Mouse (Mus musculus) midbrain, embryonic 10.5 days (tissue): ENCODE measurements around the gene Armh2. TPM values are rescaled to one million over a fixed set of nuclear protein-coding genes. Genes with fewer than 3 reads are reported as not detected.

Source experiments
- DNase-seq: peaks from one replicate; pipeline ENCODE4 v3.0.0-alpha.2; 2017; ENCODE audit warnings: low spot score
- H3K27ac ChIP-seq: fragments of 300-500 bp; sonication (generic); replicated peaks from 2 replicates; pipeline ENCODE4 v1.5.1; 2016; ENCODE audit warnings: mild to moderate bottlenecking
- H3K27me3 ChIP-seq: fragments of 300-500 bp; sonication (generic); 2 replicates; pipeline ENCODE4 v1.6.1; 2016; ENCODE audit warnings: low read depth, mild to moderate bottlenecking; ENCODE audit not compliant: poor library complexity, severe bottlenecking
- H3K36me3 ChIP-seq: fragments of 300-500 bp; sonication (generic); 2 replicates; pipeline ENCODE4 v1.6.1; 2016; ENCODE audit warnings: mild to moderate bottlenecking, moderate library complexity
- H3K4me1 ChIP-seq: fragments of 300-500 bp; sonication (generic); 2 replicates; pipeline ENCODE4 v1.6.1; 2016
- H3K4me3 ChIP-seq: fragments of 300-500 bp; sonication (generic); 2 replicates; pipeline ENCODE4 v1.5.1; 2016; ENCODE audit warnings: mild to moderate bottlenecking, moderate library complexity
- H3K9me3 ChIP-seq: fragments of 300-500 bp; sonication (generic); replicated peaks from 2 replicates; pipeline ENCODE4 v1.6.1; 2016; ENCODE audit warnings: mild to moderate bottlenecking
- WGBS: fragments of 180-500 bp; shearing (Covaris S2); methylation state at CpG from one replicate; pipeline ENCODE4 v1.1.7; 2016; 5-methylcytosine and 5-hydroxymethylcytosine counted together
- polyA plus RNA-seq: library from polyadenylated mRNA; unstranded; fragments of >200 nt; fragmentation: Nextera tagmentation; extraction: Ambion mirVana; gene quantifications from 2 replicates; pipeline ENCODE4 v1.2.1, GENCODE M21; 2016

The Armh2 gene
- polyA plus RNA-seq, 1 experiment from 2014 or later = not detected

GRCm38 (mm10) chr13:24723699-24724394, 17.2 kb upstream of the Armh2 start:
- H3K27ac ChIP-seq = no peak overlapping the region
- no peak for DNase-seq
- H3K36me3 ChIP-seq = no peaks in the 10 kb centered on the region
- WGBS = 65% methylated on average over 8 of the region's 8 CpGs
- no peaks in the 10 kb centered on the region; the same call in 1 of the 2 replicates for H3K9me3 ChIP-seq
- no peak overlapping the region for H3K4me3 ChIP-seq
- H3K4me1 ChIP-seq = peaks cover 19% of the 10 kb centered on the region
- peaks cover 3% of the 10 kb centered on the region; the same call in 1 of the 2 replicates for H3K27me3 ChIP-seq

GRCm38 (mm10) chr13:24724395-24724759, 16.7 kb upstream of the Armh2 start:
- Histone ChIP-seq H3K36me3 (no peaks in the 10 kb centered on the region), H3K27me3 (peaks cover 3% of the 10 kb centered on the region; the same call in 1 of the 2 replicates), H3K27ac (no peak overlapping the region), H3K4me3 (no peak overlapping the region), H3K9me3 (no peaks in the 10 kb centered on the region; the same call in 1 of the 2 replicates), H3K4me1 (peaks cover 19% of the 10 kb centered on the region)
- no peak for DNase-seq
- 61% methylated on average over 4 of the region's 4 CpGs for WGBS

GRCm38 (mm10) chr13:24729128-24729527, 11.9 kb upstream of the Armh2 start:
- DNase-seq = no peak
- Histone ChIP-seq H3K4me1 (peaks cover 16% of the 10 kb centered on the region), H3K36me3 (no peaks in the 10 kb centered on the region), H3K9me3 (no peaks in the 10 kb centered on the region; the same call in 1 of the 2 replicates), H3K27ac (no peak overlapping the region), H3K27me3 (peaks cover 3% of the 10 kb centered on the region; the same call in 1 of the 2 replicates), H3K4me3 (no peak overlapping the region)
- 89% methylated on average over 5 of the region's 5 CpGs for WGBS

GRCm38 (mm10) chr13:24734502-24734901, 6.5 kb upstream of the Armh2 start:
- DNase-seq = no peak
- WGBS = 90% methylated on average over 5 of the region's 5 CpGs
- Histone ChIP-seq H3K27ac (no peak overlapping the region), H3K4me1 (no peaks in the 10 kb centered on the region), H3K27me3 (no peaks in the 10 kb centered on the region), H3K36me3 (no peaks in the 10 kb centered on the region), H3K4me3 (no peak overlapping the region), H3K9me3 (no peaks in the 10 kb centered on the region)

GRCm38 (mm10) chr13:24735608-24736131, 5.4 kb upstream of the Armh2 start:
- Histone ChIP-seq H3K36me3 (no peaks in the 10 kb centered on the region), H3K27me3 (no peaks in the 10 kb centered on the region), H3K4me3 (no peak overlapping the region), H3K4me1 (no peaks in the 10 kb centered on the region), H3K9me3 (no peaks in the 10 kb centered on the region), H3K27ac (no peak overlapping the region)
- 92% methylated on average over 6 of the region's 6 CpGs for WGBS
- DNase-seq = no peak

GRCm38 (mm10) chr13:24747823-24748222, 6.8 kb downstream of the Armh2 start:
- Histone ChIP-seq H3K4me1 (no peaks in the 10 kb centered on the region), H3K36me3 (peaks cover 48% of the 10 kb centered on the region), H3K9me3 (no peaks in the 10 kb centered on the region), H3K27me3 (no peaks in the 10 kb centered on the region), H3K27ac (no peak overlapping the region), H3K4me3 (no peak overlapping the region)
- WGBS = 89% methylated on average over 3 of the region's 3 CpGs
- DNase-seq = no peak

GRCm38 (mm10) chr13:24750807-24751206, 9.8 kb downstream of the Armh2 start:
- Histone ChIP-seq H3K36me3 (peaks cover 75% of the 10 kb centered on the region), H3K27me3 (no peaks in the 10 kb centered on the region), H3K9me3 (no peaks in the 10 kb centered on the region), H3K4me3 (no peak overlapping the region), H3K4me1 (no peaks in the 10 kb centered on the region), H3K27ac (no peak overlapping the region)
- WGBS = 94% methylated on average over 8 of the region's 8 CpGs
- DNase-seq = no peak

GRCm38 (mm10) chr13:24751396-24751795, 10.4 kb downstream of the Armh2 start:
- Histone ChIP-seq H3K9me3 (no peaks in the 10 kb centered on the region), H3K4me1 (no peaks in the 10 kb centered on the region), H3K27me3 (no peaks in the 10 kb centered on the region), H3K27ac (no peak overlapping the region), H3K36me3 (peaks cover 81% of the 10 kb centered on the region), H3K4me3 (no peak overlapping the region)
- WGBS = 93% methylated on average over 8 of the region's 8 CpGs
- DNase-seq = no peak

- WGBS = 93% methylated on average over 3 of the region's 3 CpGs
- Histone ChIP-seq H3K9me3 (no peaks in the 10 kb centered on the region), H3K4me1 (peaks cover 14% of the 10 kb centered on the region), H3K4me3 (no peak overlapping the region), H3K36me3 (peaks cover 83% of the 10 kb centered on the region), H3K27me3 (no peaks in the 10 kb centered on the region), H3K27ac (no peak overlapping the region)
- DNase-seq = no peak
Observed at GRCm38 (mm10) chr13:24756756-24757155, 15.7 kb downstream of the Armh2 start.

GRCm38 (mm10) chr13:24757820-24758564, 17.0 kb downstream of the Armh2 start:
- 93% methylated on average over 12 of the region's 12 CpGs for WGBS
- no peak for DNase-seq
- H3K27ac ChIP-seq = no peak overlapping the region
- H3K9me3 ChIP-seq = no peaks in the 10 kb centered on the region
- peaks cover 24% of the 10 kb centered on the region for H3K4me1 ChIP-seq
- no peaks in the 10 kb centered on the region for H3K27me3 ChIP-seq
- peaks cover 70% of the 10 kb centered on the region for H3K36me3 ChIP-seq
- H3K4me3 ChIP-seq = no peak overlapping the region

GRCm38 (mm10) chr13:24759451-24759850, 18.4 kb downstream of the Armh2 start:
- peaks cover 24% of the 10 kb centered on the region for H3K4me1 ChIP-seq
- 92% methylated on average over 10 of the region's 10 CpGs for WGBS
- H3K27me3 ChIP-seq = no peaks in the 10 kb centered on the region
- H3K36me3 ChIP-seq = peaks cover 59% of the 10 kb centered on the region
- H3K4me3 ChIP-seq = no peak overlapping the region
- H3K9me3 ChIP-seq = no peaks in the 10 kb centered on the region
- no peak for DNase-seq
- H3K27ac ChIP-seq = no peak overlapping the region

GRCm38 (mm10) chr13:24760351-24760870, 19.4 kb downstream of the Armh2 start:
- WGBS = 85% methylated on average over 5 of the region's 5 CpGs

GRCm38 (mm10) chr13:24761083-24761402, 20.0 kb downstream of the Armh2 start:
- peak overlapping the region; percentile 99 for H3K27ac ChIP-seq
- no peak for DNase-seq
- no peaks in the 10 kb centered on the region for H3K9me3 ChIP-seq
- H3K4me1 ChIP-seq = peaks cover 24% of the 10 kb centered on the region
- 8% methylated on average over 10 of the region's 10 CpGs for WGBS
- H3K27me3 ChIP-seq = no peaks in the 10 kb centered on the region
- H3K36me3 ChIP-seq = peaks cover 43% of the 10 kb centered on the region
- H3K4me3 ChIP-seq = peak overlapping the region; percentile 96

More at GRCm38 (mm10) chr13:24760351-24760870, 19.4 kb downstream of the Armh2 start:
- Histone ChIP-seq H3K4me3 (peak overlapping the region; percentile 96), H3K4me1 (peaks cover 24% of the 10 kb centered on the region), H3K9me3 (no peaks in the 10 kb centered on the region), H3K27me3 (no peaks in the 10 kb centered on the region), H3K27ac (peak overlapping the region; percentile 99), H3K36me3 (peaks cover 50% of the 10 kb centered on the region)
- no peak for DNase-seq
